Mouse (Mus musculus) hindbrain, embryonic 11.5 days (tissue): Measurements from ENCODE around the gene Cerk. TPM values are rescaled to one million over a fixed set of nuclear protein-coding genes. Genes with fewer than 3 reads are reported as not detected.
"Not testable (repeated sequence)": the region's sequence is repeated elsewhere in the genome, so short reads cannot be mapped to it uniquely, and the experiment has no call there.

ENCODE experiments used
- ATAC-seq: fragments of 200-750 bp; cut with Nextera tagmentation; 2 replicates; pipeline ENCODE4 v1.8.0; 2017; ENCODE audit warnings: mild to moderate bottlenecking, moderate TSS enrichment, moderate library complexity; ENCODE audit not compliant: low FRiP score
- DNase-seq: peaks from one replicate; pipeline ENCODE4 v3.0.0-alpha.2; 2015; ENCODE audit warnings: low spot score
- H3K27ac ChIP-seq: fragments of 300-500 bp; sonication (generic); 2 replicates; pipeline ENCODE4 v1.5.1; 2014; ENCODE audit warnings: mild to moderate bottlenecking, low read depth, low read length
- H3K27me3 ChIP-seq: fragments of 300-500 bp; sonication (generic); 2 replicates; pipeline ENCODE4 v1.6.1; 2014; ENCODE audit warnings: mild to moderate bottlenecking, low read length, moderate library complexity, mixed read lengths; ENCODE audit not compliant: control insufficient read depth, insufficient read depth
- H3K36me3 ChIP-seq: fragments of 300-500 bp; sonication (generic); 2 replicates; pipeline ENCODE4 v1.6.1; 2014; ENCODE audit warnings: mild to moderate bottlenecking, low read length, moderate library complexity, mixed read lengths; ENCODE audit not compliant: control insufficient read depth, insufficient read depth
- H3K4me1 ChIP-seq: fragments of 300-500 bp; sonication (generic); replicated peaks from 2 replicates; pipeline ENCODE4 v1.6.1; 2014; ENCODE audit warnings: low read length, mixed read lengths; ENCODE audit not compliant: control insufficient read depth, insufficient read depth
- H3K4me2 ChIP-seq: fragments of 300-500 bp; sonication (generic); replicated peaks from 2 replicates; pipeline ENCODE4 v1.6.1; 2014; ENCODE audit warnings: mild to moderate bottlenecking, low read depth, low read length
- H3K4me3 ChIP-seq: fragments of 300-500 bp; sonication (generic); 2 replicates; pipeline ENCODE4 v1.5.1; 2014; ENCODE audit warnings: low read depth, low read length
- H3K9ac ChIP-seq: fragments of 300-500 bp; sonication (generic); 2 replicates; pipeline ENCODE4 v1.6.1; 2014; ENCODE audit warnings: low read depth, low read length
- H3K9me3 ChIP-seq: fragments of 300-500 bp; sonication (generic); 2 replicates; pipeline ENCODE4 v1.6.1; 2016; ENCODE audit warnings: low read length; ENCODE audit not compliant: control insufficient read depth
- WGBS: fragments of 180-500 bp; shearing (Covaris S2); extraction: QIAGEN DNeasy Blood & Tissue Kit; methylation state at CpG from one replicate; pipeline ENCODE4 v1.1.7; 2014; 5-methylcytosine and 5-hydroxymethylcytosine counted together
- polyA plus RNA-seq: library from polyadenylated mRNA; unstranded; fragments of >200 nt; fragmentation: Nextera tagmentation; extraction: Ambion mirVana; gene quantifications from 2 replicates; pipeline ENCODE4 v1.2.1, GENCODE M21; 2014

Gene Cerk
- polyA plus RNA-seq, 1 experiment from 2014 or later, result 16.9 TPM

- ATAC-seq (no peak), DNase-seq (no peak)
- H3K27ac ChIP-seq, result no peak overlapping the region
- no peak overlapping the region for H3K4me3 ChIP-seq
- no peaks in the 10 kb centered on the region for H3K27me3 ChIP-seq
- H3K9me3 ChIP-seq, result no peaks in the 10 kb centered on the region
- no peak overlapping the region for H3K4me2 ChIP-seq
- H3K36me3 ChIP-seq, result no peaks in the 10 kb centered on the region
- no peak overlapping the region for H3K9ac ChIP-seq
- no peaks in the 10 kb centered on the region for H3K4me1 ChIP-seq
- WGBS, result 81% methylated on average over 9 of the region's 9 CpGs
Observed at GRCm38 (mm10) chr15:86101585-86101984, 84.4 kb downstream of the Cerk start.

DNA sequence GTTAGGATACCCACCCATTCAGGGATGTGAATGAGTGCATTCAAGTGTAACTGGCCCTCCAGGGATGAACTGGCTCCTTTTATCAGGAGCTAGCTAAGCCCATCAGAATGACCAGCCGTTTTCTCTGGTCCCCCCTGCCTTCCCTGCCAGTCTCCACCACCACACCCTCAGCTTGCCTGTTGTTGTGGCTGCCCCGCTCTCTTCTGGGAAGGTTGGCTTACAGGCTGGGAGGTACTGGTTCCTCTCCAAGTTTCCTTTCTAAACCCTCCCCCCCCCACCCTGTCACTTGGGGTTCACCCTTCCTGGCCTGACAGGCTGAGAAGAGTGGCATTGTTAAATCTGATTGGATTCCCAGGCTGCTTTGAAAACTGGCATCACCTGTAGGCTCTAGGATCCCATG is 88.1 kb downstream of the Cerk start:
- DNase-seq, result no peak
- WGBS, result 55% methylated on average over 2 of the region's 2 CpGs
- H3K27me3 ChIP-seq, result no peaks in the 10 kb centered on the region
- no peaks in the 10 kb centered on the region for H3K4me1 ChIP-seq
- no peak overlapping the region for H3K4me2 ChIP-seq
- ATAC-seq, result no peak
- no peaks in the 10 kb centered on the region for H3K9me3 ChIP-seq
- H3K9ac ChIP-seq, result no peak overlapping the region
- no peak overlapping the region for H3K4me3 ChIP-seq
- no peaks in the 10 kb centered on the region for H3K36me3 ChIP-seq
- H3K27ac ChIP-seq, result no peak overlapping the region

DNA sequence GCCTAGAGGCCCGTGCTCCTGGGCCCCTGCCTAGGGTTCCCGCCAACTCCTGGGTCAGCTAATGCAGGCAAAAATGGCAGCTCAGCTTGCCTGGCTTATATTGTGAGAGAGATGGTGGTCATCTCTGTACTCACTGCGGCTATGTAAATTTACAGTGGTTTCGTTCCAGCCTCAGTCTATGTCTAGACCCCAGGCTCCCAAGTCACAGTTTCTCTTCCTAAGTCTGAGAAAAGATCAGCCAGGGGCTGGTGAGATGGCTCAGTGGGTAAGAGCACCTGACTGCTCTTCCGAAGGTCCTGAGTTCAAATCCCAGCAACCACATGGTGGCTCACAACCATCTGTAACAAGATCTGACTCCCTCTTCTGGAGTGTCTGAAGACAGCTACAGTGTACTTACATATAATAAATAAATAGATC is 89.3 kb downstream of the Cerk start:
- H3K4me1 ChIP-seq, H3K27ac ChIP-seq, ATAC-seq, H3K4me3 ChIP-seq, H3K4me2 ChIP-seq, H3K36me3 ChIP-seq, DNase-seq, H3K9me3 ChIP-seq, H3K27me3 ChIP-seq, H3K9ac ChIP-seq: not testable (repeated sequence)
- 92% methylated on average over 5 of the region's 5 CpGs for whole genome bisulfite sequencing

- H3K9me3 ChIP-seq, result no peaks in the 10 kb centered on the region
- H3K27ac ChIP-seq, result no peak overlapping the region
- H3K4me2 ChIP-seq, result no peak overlapping the region
- ATAC-seq (no peak), DNase-seq (no peak)
- no peak overlapping the region for H3K4me3 ChIP-seq
- no peaks in the 10 kb centered on the region for H3K27me3 ChIP-seq
- H3K36me3 ChIP-seq, result no peaks in the 10 kb centered on the region
- no peaks in the 10 kb centered on the region for H3K4me1 ChIP-seq
- H3K9ac ChIP-seq, result no peak overlapping the region
- WGBS, result 93% methylated on average over 17 of the region's 17 CpGs
Observed at GRCm38 (mm10) chr15:86095722-86096603, 90.0 kb downstream of the Cerk start.

DNA sequence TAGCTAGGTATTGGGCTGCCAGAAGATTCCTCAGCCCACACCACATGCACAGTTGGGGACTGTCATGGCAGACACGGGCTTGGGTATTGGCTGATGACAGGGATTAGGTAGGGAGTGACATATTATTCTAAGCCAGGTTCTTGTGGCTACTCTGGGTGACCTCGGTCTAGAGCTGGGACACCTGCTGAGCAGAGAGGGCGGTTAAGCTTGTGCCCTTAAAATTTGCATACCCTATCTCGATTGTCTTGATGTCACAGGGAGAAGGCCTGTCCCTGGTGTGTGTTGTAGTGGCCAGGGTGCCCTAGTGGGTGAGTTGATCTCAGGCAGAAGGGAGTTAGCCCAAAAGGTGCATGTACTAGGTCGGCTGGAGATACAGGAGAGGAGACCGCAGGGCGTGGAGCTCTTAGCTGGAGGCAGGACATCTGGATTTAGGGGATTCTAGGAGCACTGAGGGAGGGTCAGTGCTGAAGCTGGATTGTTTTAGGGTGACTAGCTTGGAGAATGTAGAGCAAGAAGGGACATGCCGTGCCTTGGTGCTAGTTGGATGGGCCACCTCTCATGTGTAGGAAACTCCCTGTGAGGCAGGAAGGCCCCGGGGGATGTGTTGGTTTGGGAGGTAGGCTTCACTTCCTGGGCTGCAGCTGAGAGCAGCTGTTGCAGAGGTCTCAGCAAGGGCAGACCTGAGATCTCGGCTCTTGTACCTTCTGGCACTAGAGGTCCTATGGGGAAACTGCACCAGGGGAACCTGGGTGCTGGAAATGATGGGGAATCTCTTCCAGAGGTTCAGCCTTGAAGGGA is 91.4 kb downstream of the Cerk start:
- Histone ChIP-seq H3K4me1 (peaks cover 3% of the 10 kb centered on the region; the same call in 1 of the 2 replicates), H3K9me3 (no peaks in the 10 kb centered on the region), H3K4me2 (no peak overlapping the region), H3K27ac (no peak overlapping the region), H3K4me3 (no peak overlapping the region), H3K27me3 (no peaks in the 10 kb centered on the region), H3K9ac (no peak overlapping the region), H3K36me3 (no peaks in the 10 kb centered on the region)
- DNase-seq, result no peak
- ATAC-seq, result no peak
- 79% methylated on average over 10 of the region's 10 CpGs for WGBS

DNA sequence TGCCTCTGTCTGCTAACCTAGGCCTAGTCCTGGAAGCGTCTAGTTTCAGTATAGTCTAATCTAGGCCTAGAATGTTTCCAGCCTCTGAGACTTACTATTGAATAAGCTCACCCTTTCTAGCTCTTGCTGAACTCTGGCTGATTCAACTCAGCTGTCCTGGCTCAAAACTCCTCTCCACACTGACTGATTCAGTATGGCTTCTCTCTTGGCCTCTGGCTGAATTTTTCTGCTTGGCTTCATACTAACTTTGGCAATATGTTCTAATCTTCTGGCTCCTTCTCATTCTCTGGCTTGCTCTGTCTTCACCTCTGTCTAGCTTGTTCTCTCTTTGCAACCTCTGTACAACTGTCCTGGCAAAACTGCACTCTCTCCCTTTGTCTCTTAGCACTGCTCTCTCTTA is 92.7 kb downstream of the Cerk start:
- no peak overlapping the region for H3K27ac ChIP-seq
- H3K9me3 ChIP-seq, result no peaks in the 10 kb centered on the region
- WGBS, result 96% methylated on average over 1 of the region's 1 CpGs
- ATAC-seq (no peak), DNase-seq (no peak)
- H3K4me1 ChIP-seq, result peaks cover 4% of the 10 kb centered on the region; the same call in 1 of the 2 replicates
- no peaks in the 10 kb centered on the region for H3K36me3 ChIP-seq
- no peak overlapping the region for H3K4me3 ChIP-seq
- no peak overlapping the region for H3K4me2 ChIP-seq
- H3K9ac ChIP-seq, result no peak overlapping the region
- H3K27me3 ChIP-seq, result no peaks in the 10 kb centered on the region

GRCm38 (mm10) chr15:86091998-86092670 is 93.8 kb downstream of the Cerk start:
- peaks cover 7% of the 10 kb centered on the region for H3K4me1 ChIP-seq
- DNase-seq (no peak), ATAC-seq (no peak)
- H3K9me3 ChIP-seq, result no peaks in the 10 kb centered on the region
- no peaks in the 10 kb centered on the region for H3K27me3 ChIP-seq
- no peak overlapping the region for H3K4me2 ChIP-seq
- no peak overlapping the region for H3K9ac ChIP-seq
- H3K4me3 ChIP-seq, result no peak overlapping the region
- WGBS, result 93% methylated on average over 12 of the region's 12 CpGs
- no peaks in the 10 kb centered on the region for H3K36me3 ChIP-seq
- H3K27ac ChIP-seq, result no peak overlapping the region

GRCm38 (mm10) chr15:86091201-86091997 is 94.5 kb downstream of the Cerk start:
- Histone ChIP-seq H3K4me1 (peaks cover 12% of the 10 kb centered on the region), H3K4me2 (no peak overlapping the region), H3K4me3 (no peak overlapping the region), H3K36me3 (no peaks in the 10 kb centered on the region), H3K27ac (no peak overlapping the region), H3K9ac (no peak overlapping the region), H3K27me3 (no peaks in the 10 kb centered on the region), H3K9me3 (no peaks in the 10 kb centered on the region)
- no peak for ATAC-seq
- 94% methylated on average over 23 of the region's 23 CpGs for WGBS
- DNase-seq, result no peak
